Mouse (Mus musculus) small intestine, adult 2 months (tissue): ENCODE results near the gene Cxcl17. TPM values are rescaled to one million over a fixed set of nuclear protein-coding genes. Genes with fewer than 3 reads are reported as not detected.
A peak's percentile ranks its signal among the peaks of the same experiment; 100 is the strongest.

Experiments used
- H3K27ac ChIP-seq: fragments of 200-500 bp; 2 replicates; pipeline ENCODE4 v1.5.1; 2012; ENCODE audit warnings: low read depth, low read length, control low read depth, inconsistent platforms; ENCODE audit not compliant: insufficient read depth
- H3K27me3 ChIP-seq: fragments of 200-500 bp; 2 replicates; pipeline ENCODE4 v1.6.1; 2012; ENCODE audit warnings: mild to moderate bottlenecking, moderate library complexity, low read length, inconsistent platforms; ENCODE audit not compliant: control insufficient read depth, insufficient read depth
- H3K36me3 ChIP-seq: fragments of 200-500 bp; 2 replicates; pipeline ENCODE4 v1.6.1; 2012; ENCODE audit warnings: mild to moderate bottlenecking, low read length, control low read depth, inconsistent platforms; ENCODE audit not compliant: control insufficient read depth, insufficient read depth
- H3K4me1 ChIP-seq: fragments of 200-500 bp; 2 replicates; pipeline ENCODE4 v1.6.1; 2012; ENCODE audit warnings: low read length, inconsistent platforms, mixed read lengths; ENCODE audit not compliant: control insufficient read depth, insufficient read depth, insufficient read length
- H3K4me3 ChIP-seq: fragments of 200-500 bp; 2 replicates; pipeline ENCODE4 v1.5.1; 2012; ENCODE audit warnings: low read depth, mild to moderate bottlenecking, control low read depth, inconsistent platforms, low read length, moderate library complexity
- CTCF ChIP-seq: fragments of 200-500 bp; IDR thresholded peaks from 2 replicates; pipeline ENCODE4 v1.5.1; 2012; ENCODE audit warnings: low read depth, mild to moderate bottlenecking, control low read depth, inconsistent platforms, low read length, moderate library complexity, mixed read lengths; ENCODE audit not compliant: insufficient replicate concordance, insufficient read length; ENCODE audit errors: extremely low read depth
- POLR2A ChIP-seq: fragments of 200-500 bp; IDR thresholded peaks from 2 replicates; pipeline ENCODE4 v1.6.1; 2012; ENCODE audit warnings: low read depth, mild to moderate bottlenecking, control low read depth, inconsistent platforms, low read length, moderate library complexity
- WGBS: fragments of 180-500 bp; shearing (Covaris S2); methylation state at CpG from one replicate; pipeline ENCODE4 v1.1.7; 2018; 5-methylcytosine and 5-hydroxymethylcytosine counted together
- polyA plus RNA-seq: library from polyadenylated mRNA; depleted of rRNA; stranded (reverse); fragments of >200 nt; gene quantifications from 2 replicates; pipeline ENCODE4 v1.2.3, GENCODE M21; 2012

The Cxcl17 gene
- polyA plus RNA-seq, 1 experiment = not detected

GRCm38 (mm10) chr7:25439978-25440815 lies 27.5 kb upstream of the Cxcl17 start:
- H3K4me1 ChIP-seq = peaks cover 37% of the 10 kb centered on the region; the same call in 1 of the 2 replicates
- no peak for TF ChIP-seq POLR2A
- TF ChIP-seq CTCF = no peak
- 27% methylated on average over 9 of the region's 9 CpGs for WGBS
- H3K36me3 ChIP-seq = no peaks in the 10 kb centered on the region
- no peak overlapping the region for H3K4me3 ChIP-seq
- H3K27me3 ChIP-seq = no peaks in the 10 kb centered on the region
- peak overlapping the region; percentile 73 for H3K27ac ChIP-seq

DNA sequence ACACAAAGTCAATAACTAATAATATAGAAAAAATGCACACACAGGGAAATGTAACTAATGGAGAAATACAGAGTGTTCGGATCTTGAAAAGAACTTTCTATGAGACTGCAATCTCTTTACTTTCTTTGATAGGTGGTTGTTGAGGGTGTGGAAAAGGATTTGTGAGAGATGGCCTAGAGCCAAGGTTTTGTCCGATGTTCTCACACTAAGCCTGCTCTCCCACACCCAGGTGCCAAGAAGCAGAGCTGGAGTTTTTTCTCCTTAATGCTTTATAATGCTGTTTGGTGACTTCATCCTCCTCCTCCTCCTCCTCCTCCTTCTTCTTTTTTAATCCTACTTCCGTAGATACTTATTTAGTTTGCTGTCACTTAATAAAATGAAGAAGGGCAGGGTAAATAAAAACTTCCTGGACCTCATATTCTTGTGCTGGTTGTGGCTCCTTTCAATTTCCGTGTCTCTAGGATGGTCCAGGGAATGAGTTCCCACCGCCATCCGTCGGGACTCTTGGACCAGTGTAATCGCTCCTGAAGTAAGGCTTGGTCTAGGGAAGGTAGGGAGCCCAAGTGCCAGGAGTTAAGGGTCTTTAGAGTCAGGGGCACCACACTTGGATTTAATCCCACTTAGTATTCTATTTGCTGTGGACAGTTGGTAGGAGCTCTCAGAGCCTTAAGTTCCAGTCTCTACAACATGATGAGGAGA lies 26.6 kb upstream of the Cxcl17 start:
- WGBS = 22% methylated on average over 8 of the region's 8 CpGs
- Histone ChIP-seq H3K4me3 (no peak overlapping the region), H3K27ac (peak overlapping the region; percentile 73), H3K4me1 (peaks cover 45% of the 10 kb centered on the region), H3K36me3 (no peaks in the 10 kb centered on the region), H3K27me3 (no peaks in the 10 kb centered on the region)
- no peak for TF ChIP-seq POLR2A
- no peak for TF ChIP-seq CTCF

DNA sequence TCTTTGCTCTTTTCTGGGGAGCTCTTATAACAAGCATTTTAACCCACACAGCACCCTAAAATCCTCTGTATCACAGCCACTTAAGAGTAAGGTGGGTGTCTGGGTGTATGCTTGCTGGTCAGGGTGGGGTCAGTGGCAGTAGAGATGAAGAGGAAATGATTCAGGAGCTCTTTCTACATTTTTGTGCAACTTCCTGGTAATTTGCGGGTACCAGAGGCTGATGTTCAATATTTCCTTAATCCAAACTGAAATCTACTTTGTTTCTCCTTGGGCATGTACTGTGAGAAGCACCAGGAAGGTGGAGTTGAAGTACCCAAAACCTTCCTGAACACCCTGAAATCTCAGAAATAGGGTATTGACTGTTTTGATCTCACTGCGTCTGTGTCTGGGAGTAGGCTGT lies 24.0 kb upstream of the Cxcl17 start:
- Histone ChIP-seq H3K4me1 (peaks cover 64% of the 10 kb centered on the region), H3K4me3 (no peak overlapping the region), H3K27me3 (no peaks in the 10 kb centered on the region), H3K36me3 (no peaks in the 10 kb centered on the region), H3K27ac (peak overlapping the region; percentile 80)
- TF ChIP-seq POLR2A (no peak), CTCF (no peak)
- 39% methylated on average over 2 of the region's 2 CpGs for WGBS

DNA sequence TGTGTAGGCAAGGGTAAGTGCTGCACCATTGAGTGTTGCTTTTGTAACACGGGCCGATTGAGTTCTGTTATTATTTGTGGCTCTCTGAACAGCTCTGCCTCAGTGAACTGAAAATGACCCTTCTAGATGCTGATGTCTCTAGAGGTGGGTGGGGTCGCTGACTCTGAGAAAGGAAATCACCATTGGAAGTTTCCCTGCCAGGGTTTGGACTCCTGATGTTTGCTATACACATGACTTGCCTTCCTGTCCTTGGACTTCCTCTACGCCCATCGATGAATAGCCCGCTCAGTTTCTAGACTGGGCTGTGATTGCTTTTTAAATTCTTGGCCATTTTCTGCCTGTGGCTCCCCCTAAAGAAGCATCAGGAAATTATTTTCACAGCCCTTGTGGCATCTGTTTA lies 23.5 kb upstream of the Cxcl17 start:
- Histone ChIP-seq H3K4me3 (no peak overlapping the region), H3K4me1 (peaks cover 67% of the 10 kb centered on the region), H3K27ac (peak overlapping the region; percentile 80), H3K27me3 (no peaks in the 10 kb centered on the region), H3K36me3 (no peaks in the 10 kb centered on the region)
- TF ChIP-seq POLR2A (no peak), CTCF (no peak)
- WGBS = 59% methylated on average over 6 of the region's 6 CpGs

DNA sequence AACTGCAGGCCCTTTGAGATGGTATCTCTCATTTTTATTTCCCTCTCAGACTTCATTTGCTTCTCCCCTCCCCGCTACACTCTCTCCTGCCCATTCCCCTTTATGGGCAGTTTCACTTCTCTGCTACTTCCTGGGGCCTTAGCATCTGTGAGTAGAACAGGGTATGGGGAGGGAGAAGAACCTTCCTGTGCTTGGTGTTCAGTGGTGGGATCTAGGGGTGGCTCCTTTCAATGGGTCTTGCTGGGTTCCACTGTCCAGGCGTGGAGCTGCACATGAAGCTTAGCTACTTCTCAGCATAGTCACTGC lies 22.8 kb upstream of the Cxcl17 start:
- Histone ChIP-seq H3K27ac (peak overlapping the region; percentile 80), H3K27me3 (no peaks in the 10 kb centered on the region), H3K36me3 (no peaks in the 10 kb centered on the region), H3K4me3 (no peak overlapping the region), H3K4me1 (peaks cover 68% of the 10 kb centered on the region)
- WGBS = 68% methylated on average over 2 of the region's 2 CpGs
- TF ChIP-seq CTCF (no peak), POLR2A (no peak)

DNA sequence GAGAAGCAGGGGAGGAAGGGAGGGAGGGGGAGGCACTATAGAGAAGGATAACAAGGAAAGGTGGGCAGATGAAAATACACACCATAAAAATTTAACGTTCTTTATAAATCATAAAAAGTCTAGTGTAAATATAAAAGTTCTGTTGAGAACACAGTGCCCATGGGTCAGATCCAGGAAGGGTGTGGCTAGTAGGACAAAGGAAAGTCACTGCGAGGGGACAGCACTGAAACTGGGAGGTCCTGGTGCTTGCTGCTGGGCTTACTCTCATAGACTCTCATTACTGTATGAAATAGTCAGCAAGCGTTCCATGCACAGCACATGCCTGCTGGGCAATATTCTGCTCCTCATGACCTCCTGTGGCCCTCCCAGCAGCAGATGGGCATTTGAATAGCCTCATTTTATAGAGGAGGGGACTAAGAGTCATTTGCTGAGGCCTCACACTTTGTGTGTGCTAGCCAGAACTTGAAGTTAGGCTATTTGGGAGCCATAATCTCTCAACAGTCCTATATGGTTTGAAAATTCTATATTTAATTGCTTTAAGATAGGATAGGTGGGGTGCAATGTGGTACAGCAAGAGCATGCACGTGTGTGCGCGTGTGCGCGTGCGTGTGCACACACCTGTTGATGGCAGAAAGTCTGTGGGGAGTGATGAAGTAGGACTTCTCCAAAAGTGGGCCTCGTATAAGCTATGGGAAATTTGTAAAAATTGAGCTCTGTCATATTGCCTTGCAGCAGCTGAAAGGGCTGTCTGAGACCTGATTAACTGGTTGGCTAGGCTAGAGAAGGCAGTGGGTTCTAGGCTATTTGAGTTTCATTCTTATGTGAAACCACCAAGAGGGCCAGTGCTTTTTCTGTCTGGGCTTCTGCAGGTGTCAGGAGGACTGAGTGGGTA lies 22.2 kb upstream of the Cxcl17 start:
- WGBS = 52% methylated on average over 10 of the region's 10 CpGs
- Histone ChIP-seq H3K4me3 (no peak overlapping the region), H3K4me1 (peaks cover 63% of the 10 kb centered on the region), H3K27me3 (no peaks in the 10 kb centered on the region), H3K27ac (peak overlapping the region; percentile 80), H3K36me3 (no peaks in the 10 kb centered on the region)
- no peak for TF ChIP-seq POLR2A
